Mouse (Mus musculus): Measurements from ENCODE around the gene Krtap19-1. TPM values are rescaled to one million over a fixed set of nuclear protein-coding genes. Genes with fewer than 3 reads are reported as not detected.

Gene Krtap19-1
- polyA plus RNA-seq (2012; rRNA removed), result not detected in 2 replicates

GRCm38 (mm10) chr16:88869311-88869710, at the start of gene Krtap19-1:
Gene Krtap19-1 (minus strand): TSS chr16:88869411.

DNA sequence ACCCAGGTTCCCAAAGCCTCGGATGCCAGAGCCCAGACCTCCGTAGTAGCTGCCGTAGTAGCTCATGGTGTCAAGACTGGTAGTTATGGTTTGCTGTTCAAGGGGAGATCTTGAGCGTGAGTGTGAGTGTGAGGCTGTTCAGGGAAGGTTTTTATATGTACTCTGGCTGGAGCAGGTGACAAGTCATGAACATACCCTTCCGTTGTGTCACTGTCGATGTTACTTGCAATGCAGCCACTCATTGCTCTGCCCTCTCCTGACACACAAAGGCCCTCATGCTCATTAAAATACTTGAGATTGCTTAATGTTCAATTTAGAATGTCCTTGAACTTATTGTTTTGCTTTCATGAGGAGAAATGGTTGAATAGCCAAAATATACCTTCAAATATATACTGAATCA, 27.1 kb upstream of the Krtap19-1 start, which contains the start of gene Krtap19-5:
Gene Krtap19-5 (minus strand): TSS at position 101 of the 400 bp plus-strand sequence.

GRCm38 (mm10) chr16:88884989-88885388, 15.8 kb upstream of the Krtap19-1 start, which contains the start of gene Krtap19-4:
Gene Krtap19-4 (minus strand): TSS chr16:88885089.

GRCm38 (mm10) chr16:88877938-88878337, 8.7 kb upstream of the Krtap19-1 start, which contains the start of gene Krtap19-3:
Gene Krtap19-3 (minus strand): TSS chr16:88878038.

GRCm38 (mm10) chr16:88874169-88874568, 5.0 kb upstream of the Krtap19-1 start, which contains the start of gene Krtap19-2:
Gene Krtap19-2 (minus strand): TSS chr16:88874269.

DNA sequence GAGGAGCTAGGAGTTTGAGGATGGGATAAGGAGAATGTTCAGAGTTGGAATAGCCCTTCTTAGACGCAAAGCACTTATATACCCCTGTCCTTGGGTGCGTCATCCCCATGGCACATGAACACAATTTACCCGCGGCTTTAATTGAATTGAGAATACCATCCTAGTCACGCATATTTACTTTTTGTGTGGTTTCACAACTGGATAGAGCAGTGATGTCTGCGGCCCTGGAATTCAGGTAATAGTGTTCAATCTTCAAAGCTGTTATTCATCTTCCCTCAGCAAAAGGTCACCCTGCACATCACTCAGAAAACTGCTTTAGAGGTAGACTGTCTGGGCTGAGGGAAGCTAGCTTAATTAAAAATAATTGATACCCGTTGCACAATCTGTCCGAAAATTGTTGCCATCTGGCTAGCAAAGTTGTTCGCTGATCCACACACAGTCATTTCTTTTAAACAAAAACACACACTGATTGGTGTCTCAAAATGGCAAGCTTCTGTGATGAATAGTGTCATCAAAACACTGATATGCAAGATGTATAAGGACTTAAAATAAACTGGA, 43.0 kb downstream of the Krtap19-1 start, which contains the start of gene Krtap14:
Gene Krtap14 (minus strand): TSS at position 51 of the 558 bp plus-strand sequence.

GRCm38 (mm10) chr16:88820066-88820465, 49.1 kb downstream of the Krtap19-1 start, which contains the start of gene Krtap15:
Gene Krtap15 (plus strand): TSS chr16:88820215.

Other genes starting within 250 kb of the Krtap19-1 start
- not detected in 2 replicates for gene 2310079G19Rik, start 241.7 kb downstream of the Krtap19-1 start, polyA plus RNA-seq (2012; rRNA removed)
- gene Krtap26-1, start 221.6 kb downstream of the Krtap19-1 start, polyA plus RNA-seq (2012; rRNA removed), result not detected in 2 replicates
- gene Krtap27-1, start 197.7 kb downstream of the Krtap19-1 start, polyA plus RNA-seq (2012; rRNA removed), result not detected in 2 replicates
- gene 2310061N02Rik, start 161.4 kb downstream of the Krtap19-1 start, polyA plus RNA-seq (2012; rRNA removed), result not detected in 2 replicates
- gene Krtap13-1, start 140.5 kb downstream of the Krtap19-1 start, polyA plus RNA-seq (2012; rRNA removed), result not detected in 2 replicates
- gene Krtap13, start 117.8 kb downstream of the Krtap19-1 start, polyA plus RNA-seq (2012; rRNA removed), result not detected in 2 replicates
- not detected in 2 replicates for gene 2310034C09Rik, start 110.6 kb downstream of the Krtap19-1 start, polyA plus RNA-seq (2012; rRNA removed)
- not detected in 2 replicates for gene 2310057N15Rik, start 95.2 kb downstream of the Krtap19-1 start, polyA plus RNA-seq (2012; rRNA removed)
- not detected in 2 replicates for gene Gm5965, start 91.5 kb downstream of the Krtap19-1 start, polyA plus RNA-seq (2012; rRNA removed)
- not detected in 2 replicates for gene Gm20741, start 57.2 kb downstream of the Krtap19-1 start, polyA plus RNA-seq (2012; rRNA removed)
- gene Krtap15, start 49.2 kb downstream of the Krtap19-1 start, polyA plus RNA-seq (2012; rRNA removed), result not detected in 2 replicates
- gene Krtap14, start 43.3 kb downstream of the Krtap19-1 start, polyA plus RNA-seq (2012; rRNA removed), result not detected in 2 replicates
- not detected in 2 replicates for gene Krtap19-2, start 4.9 kb upstream of the Krtap19-1 start, polyA plus RNA-seq (2012; rRNA removed)
- gene Krtap19-3, start 8.6 kb upstream of the Krtap19-1 start, polyA plus RNA-seq (2012; rRNA removed), result not detected in 2 replicates
- gene Krtap19-4, start 15.7 kb upstream of the Krtap19-1 start, polyA plus RNA-seq (2012; rRNA removed), result not detected in 2 replicates
- gene Krtap19-5, start 27.0 kb upstream of the Krtap19-1 start, polyA plus RNA-seq (2012; rRNA removed), result not detected in 2 replicates
- not detected in 2 replicates for gene Krtap19-9b, start 62.9 kb upstream of the Krtap19-1 start, polyA plus RNA-seq (2012; rRNA removed)
- not detected in 2 replicates for gene Krtap16-3, start 93.5 kb upstream of the Krtap19-1 start, polyA plus RNA-seq (2012; rRNA removed)
- not detected in 2 replicates for gene Krtap22-2, start 141.3 kb upstream of the Krtap19-1 start, polyA plus RNA-seq (2012; rRNA removed)
- not detected in 2 replicates for gene Gm10229, start 145.9 kb upstream of the Krtap19-1 start, polyA plus RNA-seq (2012; rRNA removed)
- gene Krtap6-1, start 162.3 kb upstream of the Krtap19-1 start, polyA plus RNA-seq (2012; rRNA removed), result not detected in 2 replicates
- not detected in 2 replicates for gene Gm10228, start 172.1 kb upstream of the Krtap19-1 start, polyA plus RNA-seq (2012; rRNA removed)
- not detected in 2 replicates for gene Krtap6-5, start 178.5 kb upstream of the Krtap19-1 start, polyA plus RNA-seq (2012; rRNA removed)
- gene 1110025L11Rik, start 194.6 kb upstream of the Krtap19-1 start, polyA plus RNA-seq (2012; rRNA removed), result not detected in 2 replicates
- not detected in 2 replicates for gene Krtap6-3, start 214.6 kb upstream of the Krtap19-1 start, polyA plus RNA-seq (2012; rRNA removed)

Data from liver, embryonic 14 days (tissue).